ENCODE assay signal across 10 mouse cellular contexts in the genomic region with DNA sequence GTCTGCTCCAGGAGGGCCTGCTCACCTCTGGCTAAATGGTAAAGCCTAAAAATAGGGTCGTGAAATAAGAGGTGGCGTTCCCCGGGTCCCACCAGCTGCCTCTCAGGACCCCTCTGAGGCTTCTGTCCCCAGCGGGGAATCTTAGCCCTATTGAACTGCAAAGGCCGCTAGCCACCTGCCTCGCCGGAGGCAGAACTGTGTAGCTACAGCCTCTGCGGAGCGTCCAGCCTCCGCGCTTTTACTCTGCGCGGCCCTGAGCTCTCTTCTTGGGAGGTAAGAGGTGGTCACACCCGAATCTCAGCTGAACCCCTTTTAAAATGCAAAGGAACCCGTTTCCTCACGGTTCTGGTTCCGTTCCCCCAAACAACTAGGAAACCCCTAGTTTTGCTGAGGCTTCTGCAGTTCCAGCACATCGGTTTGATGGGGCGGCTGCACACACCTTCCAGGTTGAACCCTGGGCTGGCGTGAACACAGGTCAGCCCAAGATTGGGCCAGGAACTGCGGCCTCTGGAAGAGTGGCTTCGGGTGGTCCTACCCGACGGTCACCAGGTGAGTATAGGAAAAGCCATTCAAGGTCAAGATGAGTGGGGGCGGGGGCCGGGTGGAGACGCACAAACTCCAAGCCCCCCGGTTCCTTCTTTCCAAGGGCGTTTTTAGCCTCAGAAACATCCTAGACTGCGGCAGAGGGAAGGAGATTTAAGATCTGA. TPM values are rescaled to one million over a fixed set of nuclear protein-coding genes. Genes with fewer than 3 reads are reported as not detected.
DNase-seq lines count a peak whose midpoint lies in the region; ATAC-seq and TF ChIP-seq lines count a peak whose summit lies in the region.
"Had no signal": no experiment of that assay in that cellular context is flagged by ENCODE, and none has a peak within 500 bp of the region (broad histone marks: within the 10 kb centered on the region; RNA-seq: fewer than 3 reads in every experiment).

No protein-coding gene starts in this region.

- TF ChIP-seq EP300 in ES-Bruce4 (IDR thresholded peaks at IDR 0.05; ENCODE audit: insufficient read depth, low read depth, low read length): peak; percentile 96

- peak overlapping the region; percentile 49 for H3K4me3 ChIP-seq in ES-Bruce4 (ENCODE audit: low read depth, low read length)
- H3K4me3 ChIP-seq in ES-E14 (ENCODE audit: insufficient read depth in 1 of 2, low read depth in 1 of 2, low read length in 2 of 2, poor library complexity in 1 of 2, severe bottlenecking in 1 of 2): peak overlapping the region; percentile 55 to 62
- H3K4me3 ChIP-seq in forebrain, embryonic 16.5 days (replicated peaks; ENCODE audit: low read length): peak overlapping the region; percentile 23
- H3K4me3 ChIP-seq in midbrain, embryonic 13.5 days (replicated peaks): peak overlapping the region; percentile 39

- in situ Hi-C loops in ES-E14 (cut with MboI; ENCODE audit: low sequenced_read_pairs in 2 of 2, unreplicated experiment in 2 of 2): loop anchor here (5.0 to 25.0 kb wide), 5 partner anchors 344 to 1206 kb away; partner anchors contain the start of genes Foxa2 (in 1 of the 2) and Pax1 (in 1 of the 2)

- peak overlapping the region; percentile 52 for H3K9ac ChIP-seq in ES-Bruce4 (ENCODE audit: low read depth, poor library complexity, severe bottlenecking)
- no peak overlapping the region; the same call in 1 of the 2 replicates for H3K9ac ChIP-seq in ES-E14 (ENCODE audit: insufficient read depth, low read depth, low read length, poor library complexity, severe bottlenecking)
- H3K9ac ChIP-seq in forebrain, embryonic 16.5 days (replicated peaks; ENCODE audit: low read depth, low read length): peak overlapping the region; percentile 25; the same call in 1 of the 2 replicates
- H3K9ac ChIP-seq in midbrain, embryonic 13.5 days (replicated peaks): peak overlapping the region; percentile 66

- H3K9me3 ChIP-seq in ES-Bruce4 (replicated peaks; ENCODE audit: control insufficient read depth, insufficient read depth, low read length, poor library complexity, severe bottlenecking) (no peaks in the 10 kb centered on the region), ES-E14 (ENCODE audit: control insufficient read depth, insufficient read depth, low read depth, low read length) (no peaks in the 10 kb centered on the region)
- H3K9me3 ChIP-seq in forebrain, embryonic 16.5 days (ENCODE audit: control insufficient read depth, low read length): no peaks in the 10 kb centered on the region
- no peaks in the 10 kb centered on the region for H3K9me3 ChIP-seq in midbrain, embryonic 13.5 days

- H3K27ac ChIP-seq in ES-Bruce4 (ENCODE audit: insufficient read depth, low read length): peak overlapping the region; percentile 38
- peak overlapping the region; percentile 1; the same call in 1 of the 2 replicates for H3K27ac ChIP-seq in ES-E14 (ENCODE audit: insufficient read depth, low read depth, low read length, poor library complexity, severe bottlenecking)
- H3K27ac ChIP-seq in forebrain, embryonic 16.5 days (ENCODE audit: low read length): no peak overlapping the region
- H3K27ac ChIP-seq in midbrain, embryonic 13.5 days: peak overlapping the region; percentile 86
- H3K27ac ChIP-seq: gastrocnemius, adult 2 months had no signal

- H3K27me3 ChIP-seq in ES-Bruce4 (ENCODE audit: control insufficient read depth, insufficient read depth, low read length, poor library complexity, severe bottlenecking): peaks cover 16% of the 10 kb centered on the region; the same call in 1 of the 2 replicates
- peaks cover 60% of the 10 kb centered on the region for H3K27me3 ChIP-seq in forebrain, embryonic 16.5 days (replicated peaks; ENCODE audit: control insufficient read depth, insufficient read depth, low read length)
- peaks cover 85% of the 10 kb centered on the region for H3K27me3 ChIP-seq in midbrain, embryonic 13.5 days

- H3K36me3 ChIP-seq in ES-Bruce4 (ENCODE audit: control insufficient read depth, insufficient read depth, low read length, poor library complexity, severe bottlenecking) (no peaks in the 10 kb centered on the region), ES-E14 (ENCODE audit: control insufficient read depth, insufficient read depth, low read length, poor library complexity, severe bottlenecking) (no peaks in the 10 kb centered on the region)
- no peaks in the 10 kb centered on the region for H3K36me3 ChIP-seq in forebrain, embryonic 16.5 days (ENCODE audit: control insufficient read depth, insufficient read depth)
- no peaks in the 10 kb centered on the region for H3K36me3 ChIP-seq in midbrain, embryonic 13.5 days

- H3K4me1 ChIP-seq in ES-Bruce4 (ENCODE audit: control insufficient read depth, insufficient read depth, low read length): peaks cover 3% of the 10 kb centered on the region
- peaks cover 17 to 21% of the 10 kb centered on the region in 2 experiments for H3K4me1 ChIP-seq in ES-E14 (ENCODE audit: control insufficient read depth in 2 of 2, insufficient read depth in 2 of 2, low read length in 2 of 2, poor library complexity in 1 of 2)
- H3K4me1 ChIP-seq in forebrain, embryonic 16.5 days (replicated peaks; ENCODE audit: control insufficient read depth, insufficient read depth, low read length): peaks cover 30% of the 10 kb centered on the region
- peaks cover 54% of the 10 kb centered on the region for H3K4me1 ChIP-seq in midbrain, embryonic 13.5 days (replicated peaks)

- TF ChIP-seq POLR2A in ES-Bruce4 (IDR thresholded peaks at IDR 0.05; ENCODE audit: insufficient read depth, low read length): no peak

- no peak for DNase-seq in ES-E14 (ENCODE audit: low read depth, low spot score)
- no peak for DNase-seq in thymus, postnatal 14 days
- no peak for DNase-seq in cerebellum, postnatal 4 days (ENCODE audit: low spot score in 2 of 2)
- DNase-seq in thymus, postnatal 0 days (ENCODE audit: low spot score): no peak
- DNase-seq: cerebellum, adult 2 months; thymus, adult 2 months had no signal

- no peak for ATAC-seq in forebrain, embryonic 16.5 days
- ATAC-seq in midbrain, embryonic 13.5 days: no peak

- WGBS in forebrain, embryonic 16.5 days: under 1% methylated on average over 30 of the region's 30 CpGs
- WGBS in midbrain, embryonic 13.5 days: 2% methylated on average over 30 of the region's 30 CpGs

- no peak for TF ChIP-seq CTCF in ES-Bruce4 (IDR thresholded peaks at IDR 0.05; ENCODE audit: low read depth, low read length)

- H3K4me2 ChIP-seq in forebrain, embryonic 16.5 days (ENCODE audit: low read length): peak overlapping the region; percentile 21
- H3K4me2 ChIP-seq in midbrain, embryonic 13.5 days (replicated peaks): peak overlapping the region; percentile 42

TF ChIP-seq in ES-E14, 5 proteins besides CTCF, POLR2A, EP300 and RAD21:
- TF ChIP-seq MAFK (IDR thresholded peaks at IDR 0.05; ENCODE audit: insufficient read depth, low read depth, low read length): no peak
- no peak for TF ChIP-seq CHD2 (IDR thresholded peaks at IDR 0.05; ENCODE audit: low read depth, low read length)
- TF ChIP-seq ZC3H11A (IDR thresholded peaks at IDR 0.05; ENCODE audit: borderline replicate concordance, low read depth, low read length): no peak
- TF ChIP-seq HCFC1 (IDR thresholded peaks at IDR 0.05; ENCODE audit: borderline replicate concordance, insufficient read depth, low read length): no peak
- no peak for TF ChIP-seq ZNF384 (IDR thresholded peaks at IDR 0.05; ENCODE audit: low read depth, low read length)

RNA-seq across cellular contexts. Expression of gene Kiz, which starts 16.9 kb away (rescaled TPM):
- polyA plus RNA-seq in ES-Bruce4 (2011; ENCODE audit: insufficient read depth, insufficient read length, low read depth, missing spikeins): 16.6 and 17.9 TPM in 2 replicates
- total RNA-seq in ES-E14 (2012; rRNA removed): 6.3 and 8.5 TPM in 2 replicates
- polyA plus RNA-seq in forebrain, embryonic 16.5 days (2015; fragmentation: Nextera tagmentation; extraction: Ambion mirVana): 23.6 and 29.6 TPM in 2 replicates
- 33.5 and 34.9 TPM in 2 replicates for polyA plus RNA-seq in midbrain, embryonic 13.5 days (2015; fragmentation: Nextera tagmentation; extraction: Ambion mirVana)
- 16.8 and 17.9 TPM in 2 replicates for polyA plus RNA-seq in thymus, postnatal 0 days (2015; fragmentation: Nextera tagmentation; extraction: Ambion mirVana)
